Mouse (Mus musculus) liver (tissue): Measurements from ENCODE around the gene Cd300e.
A peak's percentile ranks its signal among the peaks of the same experiment; 100 is the strongest.
"Not testable (repeated sequence)": the region's sequence is repeated elsewhere in the genome, so short reads cannot be mapped to it uniquely, and the experiment has no call there.

Experiments
- DNase-seq: peaks from one replicate; pipeline ENCODE4 v3.0.0-alpha.2; 2020; ENCODE audit warnings: mixed read lengths

Gene Cd300e

GRCm38 (mm10) chr11:115081373-115081772, 19.4 kb upstream of the Cd300e start:
- DNase-seq: no peak

GRCm38 (mm10) chr11:115080886-115081285, 18.9 kb upstream of the Cd300e start:
- DNase-seq: peak; percentile 36

- DNase-seq: no peak
Measured at GRCm38 (mm10) chr11:115078680-115079079, 16.7 kb upstream of the Cd300e start.

- DNase-seq: no peak
Measured at GRCm38 (mm10) chr11:115077436-115077835, 15.5 kb upstream of the Cd300e start.

- DNase-seq: no peak
Measured at GRCm38 (mm10) chr11:115075859-115076258, 13.9 kb upstream of the Cd300e start.

GRCm38 (mm10) chr11:115075407-115075806, 13.4 kb upstream of the Cd300e start:
- DNase-seq: no peak

- no peak for DNase-seq
Measured at GRCm38 (mm10) chr11:115073002-115073401, 11.0 kb upstream of the Cd300e start.

GRCm38 (mm10) chr11:115071631-115072294, 9.8 kb upstream of the Cd300e start:
- DNase-seq: no peak

- DNase-seq: no peak
Measured at GRCm38 (mm10) chr11:115071015-115071551, 9.1 kb upstream of the Cd300e start.

GRCm38 (mm10) chr11:115066768-115067167, 4.8 kb upstream of the Cd300e start:
- DNase-seq: no peak

- DNase-seq: no peak
Measured at GRCm38 (mm10) chr11:115059797-115060196, 2.2 kb downstream of the Cd300e start.

- no peak for DNase-seq
Measured at GRCm38 (mm10) chr11:115058701-115059100, 3.3 kb downstream of the Cd300e start.

GRCm38 (mm10) chr11:115054537-115054936, 7.4 kb downstream of the Cd300e start:
- DNase-seq: no peak

GRCm38 (mm10) chr11:115052991-115053390, 9.0 kb downstream of the Cd300e start:
- DNase-seq: no peak

- peak; percentile 50 for DNase-seq
Measured at GRCm38 (mm10) chr11:115052206-115052605, 9.8 kb downstream of the Cd300e start.

- no peak for DNase-seq
Measured at GRCm38 (mm10) chr11:115049282-115049895, 12.6 kb downstream of the Cd300e start.

- no peak for DNase-seq
Measured at GRCm38 (mm10) chr11:115048259-115048658, 13.7 kb downstream of the Cd300e start, which contains the start of gene Cd300ld3. TSS of gene Cd300ld3 (minus strand) at chr11:115048409.

GRCm38 (mm10) chr11:115037669-115038068, 24.3 kb downstream of the Cd300e start, which contains the start of gene Cd300ld5:
TSS of gene Cd300ld5 (minus strand) at chr11:115037769.
- DNase-seq: not testable (repeated sequence)

- DNase-seq: not testable (repeated sequence)
Measured at GRCm38 (mm10) chr11:115026912-115027311, 35.1 kb downstream of the Cd300e start, which contains the start of gene Cd300ld4. TSS of gene Cd300ld4 (minus strand) at chr11:115027012.

- not testable (repeated sequence) for DNase-seq
Measured at GRCm38 (mm10) chr11:115016093-115016492, 45.9 kb downstream of the Cd300e start, which contains the start of gene Cd300ld2. TSS of gene Cd300ld2 (minus strand) at chr11:115016193.

- peak; percentile 15 for DNase-seq
Measured at GRCm38 (mm10) chr11:115004070-115004469, 57.9 kb downstream of the Cd300e start.
